Mouse (Mus musculus) embryonic facial prominence, embryonic 14.5 days (tissue): ENCODE results near the gene Ifitm7. TPM values are rescaled to one million over a fixed set of nuclear protein-coding genes. Genes with fewer than 3 reads are reported as not detected.

ENCODE experiments used
- ATAC-seq: fragments of 200-750 bp; cut with Nextera tagmentation; 2 replicates; pipeline ENCODE4 v1.8.0; 2017; ENCODE audit warnings: low read depth, moderate number of reproducible peaks, moderate TSS enrichment
- DNase-seq: peaks from one replicate; pipeline ENCODE4 v3.0.0-alpha.2; 2015; ENCODE audit warnings: low spot score
- H3K27ac ChIP-seq: fragments of 300-500 bp; sonication (generic); replicated peaks from 2 replicates; pipeline ENCODE4 v1.5.1; 2014; ENCODE audit warnings: low read depth, mild to moderate bottlenecking, low read length, moderate library complexity
- H3K27me3 ChIP-seq: fragments of 300-500 bp; sonication (generic); replicated peaks from 2 replicates; pipeline ENCODE4 v1.6.1; 2014; ENCODE audit warnings: low read length; ENCODE audit not compliant: control insufficient read depth, insufficient read depth
- H3K36me3 ChIP-seq: fragments of 300-500 bp; sonication (generic); 2 replicates; pipeline ENCODE4 v1.6.1; 2014; ENCODE audit warnings: low read length, mixed read lengths; ENCODE audit not compliant: control insufficient read depth, insufficient read depth
- H3K4me1 ChIP-seq: fragments of 300-500 bp; sonication (generic); 2 replicates; pipeline ENCODE4 v1.6.1; 2014; ENCODE audit warnings: antibody characterized with exemption, low read length; ENCODE audit not compliant: control insufficient read depth, insufficient read depth
- H3K4me2 ChIP-seq: fragments of 300-500 bp; sonication (generic); 2 replicates; pipeline ENCODE4 v1.6.1; 2014; ENCODE audit warnings: low read depth, mild to moderate bottlenecking, low read length, moderate library complexity, mixed read lengths
- H3K4me3 ChIP-seq: fragments of 300-500 bp; sonication (generic); 2 replicates; pipeline ENCODE4 v1.5.1; 2014; ENCODE audit warnings: low read depth, mild to moderate bottlenecking, low read length
- H3K9ac ChIP-seq: fragments of 300-500 bp; sonication (generic); 2 replicates; pipeline ENCODE4 v1.6.1; 2014; ENCODE audit warnings: low read depth, mild to moderate bottlenecking, low read length, moderate library complexity, mixed read lengths
- H3K9me3 ChIP-seq: fragments of 300-500 bp; sonication (generic); 2 replicates; pipeline ENCODE4 v1.6.1; 2016; ENCODE audit warnings: low read length; ENCODE audit not compliant: control insufficient read depth
- WGBS: fragments of 180-500 bp; shearing (Covaris S2); extraction: QIAGEN DNeasy Blood & Tissue Kit; methylation state at CpG from one replicate; pipeline ENCODE4 v1.1.7; 2014; 5-methylcytosine and 5-hydroxymethylcytosine counted together
- polyA plus RNA-seq: library from polyadenylated mRNA; unstranded; fragments of >200 nt; fragmentation: Nextera tagmentation; extraction: Ambion mirVana; gene quantifications from 2 replicates; pipeline ENCODE4 v1.2.1, GENCODE M21; 2014

Ifitm7 gene
- not detected in 2 replicates for polyA plus RNA-seq

GRCm38 (mm10) chr16:13986574-13987478 lies at the start of gene Ifitm7, which contains the start of gene 2900011O08Rik:
Gene Ifitm7, minus strand, starts transcription at chr16:13986888.
Gene 2900011O08Rik, plus strand, starts transcription at chr16:13986604.
- peak within 1 kb of the TSS; percentile 53 for H3K9ac ChIP-seq
- peak; percentile 11 for DNase-seq
- peak within 1 kb of the TSS; percentile 66 for H3K4me2 ChIP-seq

GRCm38 (mm10) chr16:14033076-14033475 lies 46.4 kb upstream of the Ifitm7 start:
- no peak for ATAC-seq
- H3K4me2 ChIP-seq, result no peak overlapping the region
- no peaks in the 10 kb centered on the region for H3K9me3 ChIP-seq
- WGBS, result 67% methylated on average over 4 of the region's 4 CpGs
- H3K27me3 ChIP-seq, result no peaks in the 10 kb centered on the region
- H3K9ac ChIP-seq, result no peak overlapping the region
- no peak overlapping the region for H3K27ac ChIP-seq
- H3K4me1 ChIP-seq, result no peaks in the 10 kb centered on the region
- DNase-seq, result no peak
- H3K36me3 ChIP-seq, result no peaks in the 10 kb centered on the region
- no peak overlapping the region for H3K4me3 ChIP-seq

More at GRCm38 (mm10) chr16:13986574-13987478, at the start of gene Ifitm7, which contains the start of gene 2900011O08Rik:
- peak within 1 kb of the TSS; percentile 39 for H3K4me3 ChIP-seq
- WGBS, result under 1% methylated on average over 31 of the region's 31 CpGs
- H3K27me3 ChIP-seq, result no peaks in the 10 kb centered on the region
- H3K36me3 ChIP-seq, result no peaks in the 10 kb centered on the region
- no peaks in the 10 kb centered on the region for H3K4me1 ChIP-seq
- H3K27ac ChIP-seq, result 0 out of 2 replicates have a peak within 1 kb of the TSS, but pooled peaks have one; percentile 12
- no peaks in the 10 kb centered on the region for H3K9me3 ChIP-seq
- peak; percentile 77 for ATAC-seq

- Histone ChIP-seq H3K9ac (no peak overlapping the region), H3K36me3 (no peaks in the 10 kb centered on the region), H3K4me3 (no peak overlapping the region), H3K27me3 (no peaks in the 10 kb centered on the region), H3K9me3 (no peaks in the 10 kb centered on the region), H3K4me2 (no peak overlapping the region), H3K27ac (no peak overlapping the region), H3K4me1 (no peaks in the 10 kb centered on the region)
- no peak for DNase-seq
- ATAC-seq, result no peak
- WGBS, result 91% methylated on average over 4 of the region's 4 CpGs
Measured at GRCm38 (mm10) chr16:14030650-14031049, 44.0 kb upstream of the Ifitm7 start.

- H3K9ac ChIP-seq, result no peak overlapping the region
- H3K4me2 ChIP-seq, result no peak overlapping the region
- no peak overlapping the region for H3K27ac ChIP-seq
- 72% methylated on average over 2 of the region's 2 CpGs for WGBS
- no peak for DNase-seq
- no peak for ATAC-seq
- H3K27me3 ChIP-seq, result no peaks in the 10 kb centered on the region
- H3K4me3 ChIP-seq, result no peak overlapping the region
- H3K4me1 ChIP-seq, result no peaks in the 10 kb centered on the region
- no peaks in the 10 kb centered on the region for H3K36me3 ChIP-seq
- no peaks in the 10 kb centered on the region for H3K9me3 ChIP-seq
Measured at GRCm38 (mm10) chr16:14029851-14030250, 43.2 kb upstream of the Ifitm7 start.

GRCm38 (mm10) chr16:14029072-14029471 lies 42.4 kb upstream of the Ifitm7 start:
- Histone ChIP-seq H3K9me3 (no peaks in the 10 kb centered on the region), H3K36me3 (no peaks in the 10 kb centered on the region), H3K4me3 (no peak overlapping the region), H3K27ac (no peak overlapping the region), H3K27me3 (no peaks in the 10 kb centered on the region), H3K9ac (no peak overlapping the region), H3K4me1 (no peaks in the 10 kb centered on the region), H3K4me2 (no peak overlapping the region)
- ATAC-seq (no peak), DNase-seq (no peak)
- 60% methylated on average over 2 of the region's 2 CpGs for WGBS

GRCm38 (mm10) chr16:14025091-14025990 lies 38.7 kb upstream of the Ifitm7 start:
- WGBS, result 61% methylated on average over 2 of the region's 2 CpGs
- Histone ChIP-seq H3K9ac (no peak overlapping the region), H3K4me3 (no peak overlapping the region), H3K4me2 (no peak overlapping the region), H3K4me1 (no peaks in the 10 kb centered on the region), H3K27me3 (no peaks in the 10 kb centered on the region), H3K36me3 (no peaks in the 10 kb centered on the region), H3K27ac (no peak overlapping the region), H3K9me3 (no peaks in the 10 kb centered on the region)
- ATAC-seq, result no peak
- no peak for DNase-seq

GRCm38 (mm10) chr16:14021166-14021822 lies 34.6 kb upstream of the Ifitm7 start:
- WGBS, result 77% methylated on average over 3 of the region's 3 CpGs
- Histone ChIP-seq H3K9me3 (no peaks in the 10 kb centered on the region), H3K4me3 (no peak overlapping the region), H3K36me3 (no peaks in the 10 kb centered on the region), H3K4me1 (no peaks in the 10 kb centered on the region), H3K4me2 (no peak overlapping the region), H3K9ac (no peak overlapping the region), H3K27ac (no peak overlapping the region), H3K27me3 (no peaks in the 10 kb centered on the region)
- no peak for DNase-seq
- no peak for ATAC-seq

- Histone ChIP-seq H3K27ac (no peak overlapping the region), H3K4me2 (no peak overlapping the region), H3K36me3 (no peaks in the 10 kb centered on the region), H3K4me3 (no peak overlapping the region), H3K9ac (no peak overlapping the region), H3K9me3 (no peaks in the 10 kb centered on the region), H3K27me3 (no peaks in the 10 kb centered on the region), H3K4me1 (no peaks in the 10 kb centered on the region)
- DNase-seq (no peak), ATAC-seq (no peak)
- 86% methylated on average over 8 of the region's 8 CpGs for WGBS
Measured at GRCm38 (mm10) chr16:14017306-14017705, 30.6 kb upstream of the Ifitm7 start.
